Mouse (Mus musculus) limb, embryonic 11.5 days (tissue): Measurements from ENCODE around the gene Tmem206. TPM values are rescaled to one million over a fixed set of nuclear protein-coding genes. Genes with fewer than 3 reads are reported as not detected.
A peak's percentile ranks its signal among the peaks of the same experiment; 100 is the strongest.

ENCODE experiments used
- ATAC-seq: fragments of 200-750 bp; cut with Nextera tagmentation; 2 replicates; pipeline ENCODE4 v1.8.0; 2017; ENCODE audit warnings: low read depth; ENCODE audit not compliant: insufficient number of reproducible peaks, low FRiP score, low TSS enrichment
- DNase-seq: peaks from one replicate; pipeline ENCODE4 v3.0.0-alpha.2; 2015; ENCODE audit warnings: low spot score
- H3K27ac ChIP-seq: fragments of 300-500 bp; sonication (generic); replicated peaks from 2 replicates; pipeline ENCODE4 v1.5.1; 2014; ENCODE audit warnings: low read depth, mild to moderate bottlenecking, low read length
- H3K27me3 ChIP-seq: fragments of 300-500 bp; sonication (generic); 2 replicates; pipeline ENCODE4 v1.6.1; 2014; ENCODE audit warnings: mild to moderate bottlenecking, low read length, mixed read lengths; ENCODE audit not compliant: control insufficient read depth, insufficient read depth
- H3K36me3 ChIP-seq: fragments of 300-500 bp; sonication (generic); 2 replicates; pipeline ENCODE4 v1.6.1; 2014; ENCODE audit warnings: mild to moderate bottlenecking, low read length, moderate library complexity, mixed read lengths; ENCODE audit not compliant: control insufficient read depth, insufficient read depth
- H3K4me1 ChIP-seq: fragments of 300-500 bp; sonication (generic); 2 replicates; pipeline ENCODE4 v1.6.1; 2014; ENCODE audit warnings: low read length, mixed read lengths; ENCODE audit not compliant: control insufficient read depth, insufficient read depth
- H3K4me2 ChIP-seq: fragments of 300-500 bp; sonication (generic); 2 replicates; pipeline ENCODE4 v1.6.1; 2014; ENCODE audit warnings: low read depth, mild to moderate bottlenecking, moderate library complexity; ENCODE audit not compliant: severe bottlenecking
- H3K4me3 ChIP-seq: fragments of 300-500 bp; sonication (generic); 2 replicates; pipeline ENCODE4 v1.5.1; 2014; ENCODE audit warnings: low read depth, low read length
- H3K9ac ChIP-seq: fragments of 300-500 bp; sonication (generic); 2 replicates; pipeline ENCODE4 v1.6.1; 2014; ENCODE audit warnings: mild to moderate bottlenecking, low read length
- H3K9me3 ChIP-seq: fragments of 300-500 bp; sonication (generic); 2 replicates; pipeline ENCODE4 v1.6.1; 2016; ENCODE audit warnings: low read length; ENCODE audit not compliant: control insufficient read depth
- WGBS: fragments of 180-500 bp; shearing (Covaris S2); extraction: QIAGEN DNeasy Blood & Tissue Kit; methylation state at CpG from one replicate; pipeline ENCODE4 v1.1.7; 2014; 5-methylcytosine and 5-hydroxymethylcytosine counted together
- polyA plus RNA-seq: library from polyadenylated mRNA; unstranded; fragments of >200 nt; fragmentation: Nextera tagmentation; extraction: Ambion mirVana; gene quantifications from 2 replicates; pipeline ENCODE4 v1.2.1, GENCODE M21; 2014

Tmem206 gene
- polyA plus RNA-seq, 1 experiment from 2014 or later, result 28.4 TPM

GRCm38 (mm10) chr1:191313158-191313557 lies 12.6 kb upstream of the Tmem206 start:
- 72% methylated on average over 6 of the region's 6 CpGs for WGBS
- peak overlapping the region; percentile 36; the same call in 1 of the 2 replicates for H3K4me3 ChIP-seq
- no peak overlapping the region for H3K27ac ChIP-seq
- ATAC-seq, result no peak
- H3K27me3 ChIP-seq, result no peaks in the 10 kb centered on the region
- no peaks in the 10 kb centered on the region for H3K36me3 ChIP-seq
- peaks cover 4% of the 10 kb centered on the region; the same call in 1 of the 2 replicates for H3K4me1 ChIP-seq
- no peak overlapping the region for H3K9ac ChIP-seq
- no peaks in the 10 kb centered on the region for H3K9me3 ChIP-seq
- peak overlapping the region; percentile 41 for H3K4me2 ChIP-seq
- DNase-seq, result no peak

- peaks cover 4% of the 10 kb centered on the region; the same call in 1 of the 2 replicates for H3K4me1 ChIP-seq
- WGBS, result 65% methylated on average over 4 of the region's 4 CpGs
- no peak overlapping the region for H3K9ac ChIP-seq
- no peak overlapping the region for H3K4me3 ChIP-seq
- no peak overlapping the region for H3K27ac ChIP-seq
- no peaks in the 10 kb centered on the region for H3K27me3 ChIP-seq
- DNase-seq (no peak), ATAC-seq (no peak)
- no peaks in the 10 kb centered on the region for H3K36me3 ChIP-seq
- no peak overlapping the region for H3K4me2 ChIP-seq
- no peaks in the 10 kb centered on the region for H3K9me3 ChIP-seq
These were observed 11.8 kb upstream of the Tmem206 start for GRCm38 (mm10) chr1:191313926-191314325.

GRCm38 (mm10) chr1:191316818-191317217 lies 8.9 kb upstream of the Tmem206 start:
- no peaks in the 10 kb centered on the region for H3K27me3 ChIP-seq
- H3K27ac ChIP-seq, result no peak overlapping the region
- H3K4me1 ChIP-seq, result peaks cover 4% of the 10 kb centered on the region; the same call in 1 of the 2 replicates
- H3K36me3 ChIP-seq, result no peaks in the 10 kb centered on the region
- no peak for DNase-seq
- H3K9me3 ChIP-seq, result no peaks in the 10 kb centered on the region
- H3K9ac ChIP-seq, result no peak overlapping the region
- H3K4me3 ChIP-seq, result no peak overlapping the region
- WGBS, result 87% methylated on average over 8 of the region's 8 CpGs
- ATAC-seq, result no peak
- no peak overlapping the region for H3K4me2 ChIP-seq

GRCm38 (mm10) chr1:191317591-191318196 lies 8.0 kb upstream of the Tmem206 start, which contains the start of gene Nenf:
TSS of gene Nenf (minus strand) at chr1:191318194.
- Histone ChIP-seq H3K4me1 (peaks cover 4% of the 10 kb centered on the region; the same call in 1 of the 2 replicates), H3K9ac (peak within 1 kb of the TSS; percentile 92), H3K4me2 (peak within 1 kb of the TSS; percentile 74), H3K9me3 (no peaks in the 10 kb centered on the region), H3K27me3 (no peaks in the 10 kb centered on the region), H3K27ac (peak within 1 kb of the TSS; percentile 62), H3K4me3 (peak within 1 kb of the TSS; percentile 74), H3K36me3 (no peaks in the 10 kb centered on the region)
- DNase-seq (peak; percentile 74), ATAC-seq (peak; percentile 87)
- under 1% methylated on average over 52 of the region's 54 CpGs for WGBS

- H3K27ac ChIP-seq, result no peak overlapping the region
- no peaks in the 10 kb centered on the region for H3K36me3 ChIP-seq
- H3K9me3 ChIP-seq, result no peaks in the 10 kb centered on the region
- H3K4me2 ChIP-seq, result no peak overlapping the region
- H3K27me3 ChIP-seq, result no peaks in the 10 kb centered on the region
- H3K9ac ChIP-seq, result no peak overlapping the region
- 83% methylated on average over 5 of the region's 5 CpGs for WGBS
- no peak for DNase-seq
- H3K4me3 ChIP-seq, result no peak overlapping the region
- no peak for ATAC-seq
- no peaks in the 10 kb centered on the region; the same call in 1 of the 2 replicates for H3K4me1 ChIP-seq
These were observed 7.0 kb upstream of the Tmem206 start for GRCm38 (mm10) chr1:191318686-191319085.

GRCm38 (mm10) chr1:191323381-191323780 lies 2.3 kb upstream of the Tmem206 start:
- Histone ChIP-seq H3K27ac (no peak overlapping the region), H3K4me1 (0 out of 2 replicates have a peak, but pooled peaks cover 6% of the 10 kb centered on the region), H3K9ac (no peak overlapping the region), H3K27me3 (no peaks in the 10 kb centered on the region), H3K4me3 (no peak overlapping the region), H3K36me3 (no peaks in the 10 kb centered on the region), H3K4me2 (no peak overlapping the region), H3K9me3 (no peaks in the 10 kb centered on the region)
- ATAC-seq (no peak), DNase-seq (no peak)
- 86% methylated on average over 3 of the region's 3 CpGs for WGBS

- Histone ChIP-seq H3K36me3 (no peaks in the 10 kb centered on the region), H3K27me3 (no peaks in the 10 kb centered on the region), H3K4me1 (0 out of 2 replicates have a peak, but pooled peaks cover 6% of the 10 kb centered on the region), H3K4me2 (no peak overlapping the region; the same call in 1 of the 2 replicates), H3K4me3 (no peak overlapping the region), H3K9ac (peak overlapping the region; percentile 90), H3K27ac (no peak overlapping the region; the same call in 1 of the 2 replicates), H3K9me3 (no peaks in the 10 kb centered on the region)
- 82% methylated on average over 7 of the region's 7 CpGs for WGBS
- ATAC-seq, result no peak; the same call in 1 of the 2 replicates
- DNase-seq, result no peak
These were observed 750 bp upstream of the Tmem206 start for GRCm38 (mm10) chr1:191324733-191325590.

GRCm38 (mm10) chr1:191326233-191326882 lies 646 bp downstream of the Tmem206 start:
- peak overlapping the region; percentile 95 for H3K4me2 ChIP-seq
- ATAC-seq, result peak; percentile 52; the same call in 1 of the 2 replicates
- H3K27ac ChIP-seq, result no peak overlapping the region
- 0 out of 2 replicates have a peak, but pooled peaks cover 6% of the 10 kb centered on the region for H3K4me1 ChIP-seq
- peak; percentile 72 for DNase-seq
- WGBS, result 2% methylated on average over 35 of the region's 35 CpGs
- H3K9me3 ChIP-seq, result no peaks in the 10 kb centered on the region
- peak overlapping the region; percentile 90 for H3K9ac ChIP-seq
- no peaks in the 10 kb centered on the region for H3K27me3 ChIP-seq
- H3K36me3 ChIP-seq, result no peaks in the 10 kb centered on the region
- H3K4me3 ChIP-seq, result peak overlapping the region; percentile 91
